Mouse (Mus musculus) midbrain, embryonic 13.5 days (tissue): ENCODE measurements around the gene Ppcdc. TPM values are rescaled to one million over a fixed set of nuclear protein-coding genes. Genes with fewer than 3 reads are reported as not detected.
"Not testable (repeated sequence)": the region's sequence is repeated elsewhere in the genome, so short reads cannot be mapped to it uniquely, and the experiment has no call there.

Experiments
- ATAC-seq: fragments of 200-750 bp; cut with Nextera tagmentation; 2 replicates; pipeline ENCODE4 v1.8.0; 2017; ENCODE audit warnings: mild to moderate bottlenecking, moderate TSS enrichment, moderate library complexity
- H3K27ac ChIP-seq: fragments of 300-500 bp; sonication (generic); 2 replicates; pipeline ENCODE4 v1.5.1; 2015; ENCODE audit warnings: inconsistent platforms, mild to moderate bottlenecking, moderate library complexity
- H3K27me3 ChIP-seq: fragments of 300-500 bp; sonication (generic); 2 replicates; pipeline ENCODE4 v1.6.1; 2015; ENCODE audit warnings: mild to moderate bottlenecking, inconsistent platforms
- H3K36me3 ChIP-seq: fragments of 300-500 bp; sonication (generic); 2 replicates; pipeline ENCODE4 v1.6.1; 2015; ENCODE audit warnings: mild to moderate bottlenecking, inconsistent platforms
- H3K4me1 ChIP-seq: fragments of 300-500 bp; sonication (generic); replicated peaks from 2 replicates; pipeline ENCODE4 v1.6.1; 2015; ENCODE audit warnings: inconsistent platforms
- H3K4me2 ChIP-seq: fragments of 300-500 bp; sonication (generic); replicated peaks from 2 replicates; pipeline ENCODE4 v1.6.1; 2015; ENCODE audit warnings: moderate library complexity, mild to moderate bottlenecking, inconsistent platforms
- H3K4me3 ChIP-seq: fragments of 300-500 bp; sonication (generic); replicated peaks from 2 replicates; pipeline ENCODE4 v1.5.1; 2015; ENCODE audit warnings: mild to moderate bottlenecking, inconsistent platforms
- H3K9ac ChIP-seq: fragments of 300-500 bp; sonication (generic); replicated peaks from 2 replicates; pipeline ENCODE4 v1.6.1; 2015; ENCODE audit warnings: mild to moderate bottlenecking, inconsistent platforms
- H3K9me3 ChIP-seq: fragments of 300-500 bp; sonication (generic); 2 replicates; pipeline ENCODE4 v1.6.1; 2016; ENCODE audit warnings: mild to moderate bottlenecking, inconsistent platforms
- WGBS: fragments of 180-500 bp; shearing (Covaris S2); methylation state at CpG from one replicate; pipeline ENCODE4 v1.1.7; 2015; 5-methylcytosine and 5-hydroxymethylcytosine counted together
- polyA plus RNA-seq: library from polyadenylated mRNA; unstranded; fragments of >200 nt; fragmentation: Nextera tagmentation; extraction: Ambion mirVana; gene quantifications from 2 replicates; pipeline ENCODE4 v1.2.1, GENCODE M21; 2015

Gene Ppcdc
- polyA plus RNA-seq, 1 experiment from 2014 or later, result 26.2 TPM

- not testable (repeated sequence) for H3K27ac ChIP-seq, H3K9me3 ChIP-seq, H3K27me3 ChIP-seq, H3K4me3 ChIP-seq, H3K9ac ChIP-seq, H3K4me2 ChIP-seq, ATAC-seq, H3K36me3 ChIP-seq
- H3K4me1 ChIP-seq, result peaks cover 26% of the 10 kb centered on the region
- 81% methylated on average over 4 of the region's 4 CpGs for WGBS
These were observed 12.8 kb downstream of the Ppcdc start for GRCm38 (mm10) chr9:57427123-57427522.

- H3K9me3 ChIP-seq, result no peaks in the 10 kb centered on the region
- peaks cover 13% of the 10 kb centered on the region for H3K4me1 ChIP-seq
- no peaks in the 10 kb centered on the region for H3K27me3 ChIP-seq
- H3K4me2 ChIP-seq, result no peak overlapping the region
- no peak overlapping the region for H3K9ac ChIP-seq
- 88% methylated on average over 3 of the region's 3 CpGs for WGBS
- no peak overlapping the region for H3K27ac ChIP-seq
- H3K4me3 ChIP-seq, result no peak overlapping the region
- 0 out of 2 replicates have a peak, but pooled peaks cover 5% of the 10 kb centered on the region for H3K36me3 ChIP-seq
- ATAC-seq, result no peak
These were observed 14.8 kb downstream of the Ppcdc start for GRCm38 (mm10) chr9:57425116-57425515.

- 85% methylated on average over 6 of the region's 6 CpGs for WGBS
- Histone ChIP-seq H3K27ac (no peak overlapping the region), H3K4me3 (no peak overlapping the region), H3K36me3 (0 out of 2 replicates have a peak, but pooled peaks cover 5% of the 10 kb centered on the region), H3K9ac (no peak overlapping the region), H3K9me3 (no peaks in the 10 kb centered on the region), H3K4me1 (peaks cover 13% of the 10 kb centered on the region), H3K27me3 (no peaks in the 10 kb centered on the region), H3K4me2 (no peak overlapping the region)
- no peak for ATAC-seq
These were observed 15.9 kb downstream of the Ppcdc start for GRCm38 (mm10) chr9:57424066-57424465.

- ATAC-seq, result no peak
- Histone ChIP-seq H3K36me3 (0 out of 2 replicates have a peak, but pooled peaks cover 8% of the 10 kb centered on the region), H3K27ac (no peak overlapping the region), H3K9ac (no peak overlapping the region), H3K4me2 (no peak overlapping the region), H3K9me3 (no peaks in the 10 kb centered on the region), H3K4me1 (no peaks in the 10 kb centered on the region), H3K4me3 (no peak overlapping the region), H3K27me3 (no peaks in the 10 kb centered on the region)
- WGBS, result 70% methylated on average over 5 of the region's 5 CpGs
These were observed 18.2 kb downstream of the Ppcdc start for GRCm38 (mm10) chr9:57421688-57422111.

GRCm38 (mm10) chr9:57421121-57421571 lies 18.8 kb downstream of the Ppcdc start:
- no peak for ATAC-seq
- H3K4me3 ChIP-seq, result no peak overlapping the region
- no peak overlapping the region for H3K4me2 ChIP-seq
- no peaks in the 10 kb centered on the region for H3K27me3 ChIP-seq
- H3K9ac ChIP-seq, result no peak overlapping the region
- 0 out of 2 replicates have a peak, but pooled peaks cover 8% of the 10 kb centered on the region for H3K36me3 ChIP-seq
- no peak overlapping the region for H3K27ac ChIP-seq
- no peaks in the 10 kb centered on the region for H3K4me1 ChIP-seq
- no peaks in the 10 kb centered on the region for H3K9me3 ChIP-seq
- 89% methylated on average over 8 of the region's 9 CpGs for WGBS

- H3K9ac ChIP-seq, result no peak overlapping the region
- 80% methylated on average over 20 of the region's 20 CpGs for WGBS
- H3K27ac ChIP-seq, result no peak overlapping the region
- no peak overlapping the region for H3K4me2 ChIP-seq
- H3K4me1 ChIP-seq, result no peaks in the 10 kb centered on the region
- no peaks in the 10 kb centered on the region for H3K27me3 ChIP-seq
- H3K9me3 ChIP-seq, result no peaks in the 10 kb centered on the region
- 0 out of 2 replicates have a peak, but pooled peaks cover 8% of the 10 kb centered on the region for H3K36me3 ChIP-seq
- H3K4me3 ChIP-seq, result no peak overlapping the region
- peak; percentile 53; the same call in 1 of the 2 replicates for ATAC-seq
These were observed 19.4 kb downstream of the Ppcdc start for GRCm38 (mm10) chr9:57420321-57421120.

- no peaks in the 10 kb centered on the region for H3K27me3 ChIP-seq
- no peak overlapping the region for H3K9ac ChIP-seq
- no peak overlapping the region for H3K4me2 ChIP-seq
- WGBS, result 89% methylated on average over 16 of the region's 16 CpGs
- no peaks in the 10 kb centered on the region for H3K9me3 ChIP-seq
- ATAC-seq, result no peak
- no peak overlapping the region for H3K4me3 ChIP-seq
- no peak overlapping the region for H3K27ac ChIP-seq
- H3K4me1 ChIP-seq, result no peaks in the 10 kb centered on the region
- H3K36me3 ChIP-seq, result peaks cover 13% of the 10 kb centered on the region; the same call in 1 of the 2 replicates
These were observed 20.2 kb downstream of the Ppcdc start for GRCm38 (mm10) chr9:57419521-57420267.

DNA sequence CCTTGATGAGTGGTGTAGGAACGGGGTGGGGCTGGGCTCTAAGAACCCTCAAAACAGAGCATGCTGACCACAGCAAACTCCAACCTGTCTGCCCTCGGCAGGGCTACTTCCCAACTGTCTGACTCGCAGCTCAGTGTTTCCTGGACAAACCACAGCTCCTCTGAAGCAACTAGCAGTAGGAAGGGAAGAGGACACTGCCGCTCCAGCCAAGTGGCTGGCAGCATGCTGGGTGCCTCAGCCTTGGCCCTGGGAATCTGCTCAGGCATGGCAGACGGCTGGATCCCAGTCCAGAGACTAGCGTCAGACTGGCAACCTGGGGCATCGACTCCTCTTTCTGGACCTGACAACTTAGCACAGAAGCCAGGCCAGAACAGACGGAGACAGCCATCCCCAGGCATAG lies 22.6 kb downstream of the Ppcdc start:
- Histone ChIP-seq H3K4me1 (no peaks in the 10 kb centered on the region), H3K27ac (no peak overlapping the region), H3K4me2 (no peak overlapping the region), H3K27me3 (no peaks in the 10 kb centered on the region), H3K9me3 (no peaks in the 10 kb centered on the region), H3K36me3 (peaks cover 24% of the 10 kb centered on the region), H3K9ac (no peak overlapping the region), H3K4me3 (no peak overlapping the region)
- ATAC-seq, result no peak
- WGBS, result 88% methylated on average over 8 of the region's 8 CpGs

DNA sequence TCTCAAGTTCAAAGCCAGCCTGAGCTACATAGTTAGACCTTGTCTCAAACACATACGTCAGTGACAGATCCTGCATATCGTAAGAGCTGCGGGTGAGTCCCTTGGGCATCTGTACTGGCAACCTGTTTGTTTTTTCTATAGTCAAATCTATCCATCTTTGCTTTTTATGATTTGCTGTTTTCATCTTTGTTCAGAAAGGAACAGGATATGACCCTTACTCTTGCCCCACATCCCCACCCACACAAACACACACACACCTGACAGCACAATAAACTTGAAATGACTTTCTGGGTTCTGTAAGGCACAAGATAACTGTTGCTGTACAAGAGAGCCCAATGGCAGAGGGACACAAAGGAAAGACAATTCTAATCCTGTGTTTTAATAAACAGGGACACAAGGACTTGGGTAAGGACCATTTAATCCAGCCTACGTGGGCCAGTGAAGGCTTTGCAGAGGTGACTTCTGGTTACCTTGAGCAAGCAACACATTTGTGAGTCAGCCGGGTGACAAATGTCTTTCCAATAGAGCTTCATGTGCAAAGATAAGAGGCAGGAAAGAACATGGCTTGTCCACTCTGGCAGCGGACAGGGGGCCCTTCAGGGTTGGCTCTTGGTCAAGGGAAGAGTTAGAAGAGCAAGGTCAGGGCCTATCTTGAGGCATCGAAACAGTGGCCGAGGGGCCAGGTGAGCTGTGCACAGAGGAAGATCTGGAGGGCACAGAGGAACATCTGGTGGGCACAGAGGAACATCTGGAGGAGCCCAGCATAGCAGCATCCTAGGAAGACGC lies 32.6 kb downstream of the Ppcdc start:
- Histone ChIP-seq H3K4me1 (no peaks in the 10 kb centered on the region), H3K9ac (no peak overlapping the region), H3K36me3 (no peaks in the 10 kb centered on the region), H3K27me3 (no peaks in the 10 kb centered on the region), H3K27ac (no peak overlapping the region), H3K4me2 (no peak overlapping the region), H3K9me3 (no peaks in the 10 kb centered on the region), H3K4me3 (no peak overlapping the region)
- ATAC-seq, result no peak
- WGBS, result 90% methylated on average over 9 of the region's 9 CpGs

DNA sequence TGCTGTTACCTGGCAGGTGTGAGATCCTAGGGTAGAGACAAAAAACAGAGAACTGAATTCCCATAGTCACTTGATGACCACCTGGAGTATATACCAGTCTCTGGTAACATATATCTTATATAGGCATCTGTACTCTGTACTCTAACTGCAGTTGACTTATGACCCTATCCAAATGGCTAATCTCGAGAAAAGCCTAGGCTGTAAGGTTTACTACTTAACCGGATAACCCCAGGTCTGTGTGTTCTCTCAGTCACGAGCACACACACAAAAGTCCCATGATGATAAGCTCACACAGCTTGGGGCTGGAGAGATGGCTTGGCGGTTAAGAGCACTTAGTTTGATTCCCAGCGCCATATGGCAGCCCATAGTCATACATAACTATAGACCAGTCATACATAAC lies 33.5 kb downstream of the Ppcdc start:
- no peak for ATAC-seq
- Histone ChIP-seq H3K4me3 (no peak overlapping the region), H3K27me3 (no peaks in the 10 kb centered on the region), H3K9ac (no peak overlapping the region), H3K27ac (no peak overlapping the region), H3K36me3 (no peaks in the 10 kb centered on the region), H3K9me3 (no peaks in the 10 kb centered on the region), H3K4me1 (no peaks in the 10 kb centered on the region), H3K4me2 (no peak overlapping the region)
- 95% methylated on average over 5 of the region's 5 CpGs for WGBS

DNA sequence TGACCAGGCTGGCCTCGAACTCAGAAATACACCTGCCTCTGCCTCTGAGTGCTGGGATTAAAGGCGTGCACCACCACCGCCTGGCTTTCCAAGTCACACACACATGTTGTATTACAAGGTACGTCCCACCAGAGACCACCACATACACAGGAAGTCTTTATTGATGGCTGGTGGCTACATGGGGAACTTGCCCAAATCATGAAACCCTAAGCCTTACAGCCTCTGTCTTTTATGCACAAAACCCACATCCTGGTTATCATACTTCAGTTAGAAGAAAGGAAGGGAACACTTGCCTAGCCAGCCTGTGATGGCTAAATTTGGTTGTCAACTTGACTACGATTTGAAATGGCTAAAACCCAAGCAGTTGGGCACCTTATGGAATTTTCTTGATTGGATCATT lies 35.9 kb downstream of the Ppcdc start:
- H3K27me3 ChIP-seq, result no peaks in the 10 kb centered on the region

More for the DNA sequence above, 35.9 kb downstream of the Ppcdc start:
- H3K36me3 ChIP-seq, result no peaks in the 10 kb centered on the region; the same call in 1 of the 2 replicates
- H3K9ac ChIP-seq, result no peak overlapping the region
- no peaks in the 10 kb centered on the region for H3K4me1 ChIP-seq
- no peak overlapping the region for H3K27ac ChIP-seq
- no peak overlapping the region for H3K4me2 ChIP-seq
- no peak overlapping the region for H3K4me3 ChIP-seq
- no peak for ATAC-seq
- peaks cover 7% of the 10 kb centered on the region for H3K9me3 ChIP-seq
- 89% methylated on average over 5 of the region's 5 CpGs for WGBS
